Mouse (Mus musculus) 3134 (cell line): ENCODE data around the gene Nbas.

ENCODE experiments used
- DNase-seq: peaks from one replicate; pipeline ENCODE4 v3.0.0-alpha.2; 2011; ENCODE audit warnings: low spot score; ENCODE audit not compliant: insufficient read length; ENCODE audit errors: extremely low read depth

The Nbas gene

GRCm38 (mm10) chr12:13519413-13519812, 250.5 kb downstream of the Nbas start:
- DNase-seq = no peak

DNA sequence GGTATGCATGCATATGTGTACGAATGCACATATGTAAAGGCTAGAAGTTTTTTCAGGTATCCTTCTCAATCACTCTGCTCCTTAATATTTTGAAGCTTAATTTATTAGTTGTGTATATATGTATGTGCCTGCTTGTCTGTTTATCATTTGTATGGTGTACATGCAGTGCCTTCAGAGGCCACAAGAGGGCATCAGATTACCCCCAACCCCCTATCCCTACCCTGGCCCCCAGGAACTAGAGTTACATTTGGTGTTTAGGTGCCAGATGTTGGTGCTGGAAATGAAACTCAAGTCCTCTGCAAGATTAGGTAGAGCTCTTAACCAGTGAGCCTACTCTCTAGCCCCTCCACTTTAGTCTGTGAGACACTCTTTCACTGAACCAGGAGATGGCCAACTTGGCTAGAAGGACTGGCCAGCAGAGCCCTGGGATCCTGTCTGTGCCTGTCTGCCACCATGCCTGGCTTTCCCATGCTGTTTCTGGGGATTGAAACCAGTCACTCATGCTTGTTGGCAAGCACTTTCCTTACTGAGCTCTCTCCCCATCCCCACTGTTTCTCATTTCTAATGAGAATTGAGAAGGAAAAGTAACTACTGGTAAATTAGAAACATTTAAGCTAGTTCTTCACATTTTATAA, 263.9 kb downstream of the Nbas start:
- no peak for DNase-seq

DNA sequence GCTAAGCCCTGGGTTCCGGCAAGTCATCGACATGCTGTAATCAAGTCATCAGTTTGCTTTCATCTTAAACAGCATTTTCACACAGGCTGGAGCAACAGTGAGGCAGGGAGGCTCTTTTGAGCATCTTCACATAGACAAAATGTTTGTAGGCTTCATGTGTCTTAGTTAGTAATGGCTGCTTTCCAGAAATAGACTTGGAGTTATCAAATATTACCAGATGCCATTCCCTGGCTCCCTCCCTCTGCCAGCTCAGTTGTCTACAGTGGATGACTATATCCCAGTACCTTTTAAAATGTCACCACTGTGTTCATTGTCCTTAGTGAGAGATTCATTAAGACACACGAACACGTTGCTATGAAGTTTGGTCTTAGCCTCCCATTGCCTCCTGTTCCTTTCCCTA, 270.2 kb downstream of the Nbas start:
- no peak for DNase-seq

DNA sequence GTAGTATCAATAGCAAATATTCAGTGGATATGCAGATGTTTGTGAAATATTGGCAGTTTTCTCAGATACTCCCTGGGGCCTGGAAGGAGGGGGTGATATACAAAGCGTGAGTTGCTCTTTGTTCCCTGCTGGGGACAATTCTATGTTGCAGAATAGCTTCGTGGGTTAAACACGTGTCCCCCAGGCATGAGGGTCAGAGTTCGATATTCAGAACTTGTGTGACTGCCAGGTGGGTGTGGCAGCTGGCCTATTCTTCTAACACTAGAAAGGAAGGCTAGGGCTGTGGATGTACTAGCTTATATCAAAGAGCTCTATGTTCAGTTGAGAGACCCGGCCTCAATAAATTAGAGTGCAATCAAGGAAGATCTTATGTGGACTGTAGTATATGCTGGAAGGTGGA, 274.9 kb downstream of the Nbas start:
- DNase-seq = no peak

- DNase-seq = no peak
Measured at GRCm38 (mm10) chr12:13563646-13564289, 294.8 kb downstream of the Nbas start.

- DNase-seq = no peak
Measured at GRCm38 (mm10) chr12:13564330-13564729, 295.4 kb downstream of the Nbas start.

DNA sequence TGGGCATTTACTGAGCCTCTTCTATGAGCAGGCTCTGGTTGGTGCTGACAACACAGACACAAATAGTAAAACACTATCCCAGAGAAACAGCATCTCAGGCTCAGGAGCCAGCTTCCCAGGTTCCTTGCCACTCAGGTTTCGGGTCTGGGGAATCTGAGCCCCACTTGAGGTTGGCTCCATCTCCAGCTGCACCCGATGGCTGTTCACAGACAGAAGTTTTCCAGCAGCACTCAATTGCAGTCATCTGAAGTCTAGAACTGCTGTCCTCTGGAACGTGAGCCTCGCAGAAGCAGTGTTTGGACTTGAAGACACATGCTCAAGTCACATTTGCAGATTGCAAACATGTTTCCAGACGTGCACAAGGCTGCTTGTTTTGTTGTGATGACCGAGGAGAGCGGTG, 297.5 kb downstream of the Nbas start:
- no peak for DNase-seq

GRCm38 (mm10) chr12:13575158-13575557, 306.2 kb downstream of the Nbas start:
- DNase-seq = no peak

GRCm38 (mm10) chr12:13575605-13576600, 307.0 kb downstream of the Nbas start:
- peak; percentile 59 for DNase-seq

DNA sequence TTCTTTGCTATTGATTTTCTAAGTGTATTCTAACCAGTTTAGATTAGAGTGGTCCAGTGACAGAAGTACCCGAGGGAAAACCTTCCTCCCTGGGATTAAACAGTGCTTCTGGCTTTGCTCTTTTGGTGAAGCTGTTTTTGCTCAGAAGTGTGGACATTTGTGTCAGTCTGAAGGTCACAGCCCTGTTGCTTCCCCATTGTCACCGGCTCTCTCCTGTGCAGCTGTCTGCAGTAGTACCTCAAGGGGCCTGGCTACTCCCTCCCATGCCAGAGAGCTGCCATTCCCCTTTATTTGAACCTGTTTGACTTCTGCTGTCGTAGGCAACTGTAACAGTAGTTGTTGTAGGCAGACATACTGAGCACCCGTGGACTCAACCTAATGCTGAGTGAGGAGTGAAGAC, 307.8 kb downstream of the Nbas start:
- no peak for DNase-seq

DNA sequence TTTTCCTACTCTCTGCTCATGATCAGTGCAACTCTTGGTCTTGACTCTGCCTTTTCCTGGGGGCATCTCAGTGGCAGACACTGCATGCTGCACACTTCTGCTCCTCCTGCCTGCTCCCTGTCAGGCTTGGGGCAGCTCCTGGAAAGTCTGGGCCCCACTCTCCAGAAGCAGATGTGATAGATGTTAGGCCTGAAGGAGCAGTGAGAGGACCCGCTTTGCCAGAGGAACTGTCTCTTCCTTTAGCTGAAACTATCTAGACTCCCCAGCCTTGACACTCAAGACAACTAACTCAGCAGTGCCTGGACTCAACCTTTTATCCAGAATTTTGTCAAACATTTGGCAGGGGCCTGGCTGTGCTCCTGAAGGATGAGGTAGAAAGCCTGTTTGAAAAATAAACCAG, 311.9 kb downstream of the Nbas start:
- DNase-seq = no peak

DNA sequence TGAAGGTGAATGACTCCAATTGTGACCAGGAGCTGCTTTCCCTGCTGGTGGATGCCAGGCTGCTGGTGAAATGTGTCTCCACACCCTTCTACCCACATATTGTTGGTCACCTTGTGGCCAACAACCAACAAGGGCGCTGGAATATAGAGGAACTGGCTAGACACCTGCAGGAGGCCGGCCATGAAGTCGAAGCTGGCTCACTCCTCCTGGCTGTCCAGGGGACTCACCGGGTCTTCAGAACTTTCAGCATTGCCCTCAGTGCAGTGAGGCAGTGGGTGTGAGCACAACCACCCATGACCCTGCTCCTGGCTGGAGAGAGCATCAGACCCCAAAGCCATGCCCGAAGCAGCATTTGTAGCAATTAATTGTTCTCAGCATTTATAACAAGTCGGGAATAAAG, 314.5 kb downstream of the Nbas start:
- no peak for DNase-seq

DNA sequence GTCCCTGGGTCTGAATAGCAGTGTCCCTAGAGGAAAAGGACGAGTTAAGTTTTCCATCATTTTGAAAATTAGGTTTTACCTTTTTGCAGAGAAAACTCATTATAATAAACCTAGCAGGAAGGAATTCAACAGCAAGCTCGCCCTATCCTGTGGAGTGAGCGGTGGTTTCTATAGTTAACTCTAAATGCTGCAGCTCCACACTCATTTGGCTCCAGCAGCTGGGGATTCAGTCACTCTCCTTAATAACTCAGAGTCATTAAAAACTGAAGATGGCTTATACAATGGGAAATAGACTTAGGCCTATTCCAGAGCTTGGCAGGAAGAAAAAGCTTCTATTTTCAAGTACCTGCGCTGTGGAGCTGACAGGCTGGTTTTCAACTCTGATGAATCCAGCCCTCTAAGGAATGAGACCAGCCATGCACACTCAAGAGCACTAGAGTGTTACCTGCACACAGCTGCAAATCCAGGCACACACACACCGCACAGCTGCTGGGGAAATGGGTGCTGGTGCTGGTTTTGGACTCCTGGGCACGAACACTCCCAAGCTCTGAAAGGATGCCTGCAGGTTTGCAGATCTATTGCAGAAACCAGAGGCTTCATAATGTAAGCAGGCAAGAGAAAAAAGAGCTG, 316.7 kb downstream of the Nbas start:
- no peak for DNase-seq

GRCm38 (mm10) chr12:13587675-13588074, 318.7 kb downstream of the Nbas start:
- no peak for DNase-seq

- DNase-seq = no peak
Measured at GRCm38 (mm10) chr12:13589021-13589420, 320.1 kb downstream of the Nbas start.

DNA sequence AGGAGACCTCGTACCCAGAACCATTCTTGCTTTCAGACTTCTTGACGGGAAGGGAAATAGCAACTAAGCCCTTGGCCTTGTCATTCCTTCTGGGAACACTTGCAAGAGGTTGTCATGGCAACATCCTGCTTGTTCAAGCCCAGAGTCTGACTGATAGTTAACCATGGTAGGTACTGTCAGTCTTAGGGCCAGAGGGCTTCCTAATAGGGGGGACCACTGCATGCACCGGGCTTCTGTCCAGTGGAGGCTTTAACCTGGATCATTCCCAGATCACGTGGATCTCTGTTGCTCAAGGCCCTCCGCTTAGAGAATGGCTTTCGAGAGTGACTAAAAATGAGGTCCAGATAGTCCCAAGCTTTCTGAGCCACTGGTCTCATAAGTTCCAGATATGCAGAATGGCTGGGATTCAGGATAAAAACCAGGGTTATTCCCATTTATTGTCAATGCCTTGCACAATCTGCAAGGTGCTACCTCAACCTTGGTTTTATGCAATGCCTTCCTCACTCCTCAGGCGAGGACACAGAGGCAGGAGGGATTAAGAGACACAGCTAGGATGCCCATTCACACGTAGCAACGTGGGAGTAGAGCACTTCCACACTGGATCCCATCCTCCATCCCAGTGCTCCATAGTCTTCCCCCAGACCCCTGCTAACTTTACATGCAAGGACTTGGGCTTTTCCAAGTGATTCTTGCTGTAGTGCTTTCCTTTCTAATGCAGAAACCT, 326.0 kb downstream of the Nbas start:
- DNase-seq = no peak

- DNase-seq = no peak
Measured at GRCm38 (mm10) chr12:13597026-13597425, 328.1 kb downstream of the Nbas start.

GRCm38 (mm10) chr12:13598545-13598944, 329.6 kb downstream of the Nbas start:
- DNase-seq = no peak

- no peak for DNase-seq
Measured at GRCm38 (mm10) chr12:13602414-13602813, 333.5 kb downstream of the Nbas start.

DNA sequence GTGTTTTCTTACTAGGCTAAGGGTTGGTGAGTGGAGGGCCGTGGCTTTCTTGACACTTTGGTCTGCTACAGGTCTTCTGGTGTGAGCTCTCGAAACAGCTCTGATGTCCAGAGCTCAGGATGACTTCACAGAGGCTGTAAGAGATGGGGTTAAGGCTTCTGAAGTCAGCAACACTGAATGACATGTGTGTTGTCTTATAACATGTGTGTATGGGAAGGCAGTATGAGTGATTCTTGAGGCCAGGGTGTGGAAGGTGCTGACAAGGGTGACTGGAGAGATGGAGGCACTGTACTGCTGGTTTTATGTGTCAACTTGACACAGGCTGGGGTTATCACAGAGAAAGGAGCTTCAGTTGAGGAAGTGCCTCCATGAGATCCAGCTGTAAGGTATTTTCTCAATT, 338.1 kb downstream of the Nbas start:
- no peak for DNase-seq
